Mouse (Mus musculus): ENCODE data around the gene Spc25. TPM values are rescaled to one million over a fixed set of nuclear protein-coding genes. Genes with fewer than 3 reads are reported as not detected.

Gene Spc25
- total and polyA plus RNA-seq, 3 experiments, result 0.12 to 0.39 (median 0.32) TPM

DNA sequence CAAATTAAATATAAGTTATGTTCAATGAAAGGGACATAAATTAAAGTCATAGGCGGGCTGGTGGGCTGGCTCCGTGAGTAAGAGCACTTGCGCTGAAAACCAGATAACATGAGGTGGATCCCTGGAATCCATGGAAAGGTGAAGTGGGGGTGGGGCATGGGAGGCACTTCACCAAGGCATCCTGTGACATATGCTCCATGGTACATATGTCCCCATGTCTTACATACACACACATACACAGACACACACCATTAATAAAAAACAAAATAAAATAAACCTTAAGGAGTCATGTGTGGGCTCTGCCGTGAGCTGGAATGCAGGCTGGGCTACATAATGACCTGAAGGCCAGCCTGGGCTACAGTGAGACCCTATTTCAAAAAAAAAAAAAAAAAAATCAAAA lies 26.3 kb downstream of the Spc25 start:
- intact Hi-C loops (cut with DNase I), result no loop called here
- 93% methylated on average over 4 of the region's 4 CpGs for WGBS
- DNase-seq, result no peak

DNA sequence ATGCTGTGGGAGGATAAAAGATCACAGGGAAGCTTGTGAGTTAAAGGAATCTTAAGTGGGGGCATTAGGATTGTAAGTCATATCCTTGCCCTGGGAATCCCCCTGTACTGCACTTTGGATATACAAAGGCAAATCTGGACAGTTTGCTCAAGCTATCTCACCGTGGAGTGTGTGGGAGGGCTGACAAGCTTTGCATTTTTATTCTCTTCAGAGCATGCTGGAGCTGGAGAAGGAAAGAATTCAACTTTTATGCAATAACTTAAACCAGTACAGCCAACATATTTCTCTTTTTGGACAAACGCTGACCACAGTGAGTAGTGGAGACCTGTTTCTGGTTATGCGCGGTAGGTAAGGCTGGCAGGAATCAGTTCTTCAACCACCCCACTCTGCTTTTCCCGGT lies 30.7 kb downstream of the Spc25 start:
- intact Hi-C loops (cut with DNase I), result no loop called here
- no peak overlapping the region for H3K9ac ChIP-seq (ENCODE audit: low read depth, low read length)
- no peak for TF ChIP-seq EP300 (IDR thresholded peaks at IDR 0.05; ENCODE audit: insufficient read depth, low read depth, low read length)
- no peak for TF ChIP-seq POLR2A (IDR thresholded peaks at IDR 0.05; ENCODE audit: insufficient read depth, low read depth, low read length)
- TF ChIP-seq CTCF (IDR thresholded peaks at IDR 0.05), result no peak
- no peaks in the 10 kb centered on the region for H3K4me1 ChIP-seq (ENCODE audit: control insufficient read depth, insufficient read depth, low read length)
- no peaks in the 10 kb centered on the region for H3K36me3 ChIP-seq (ENCODE audit: control insufficient read depth, insufficient read depth, low read length)
- no peak overlapping the region for H3K27ac ChIP-seq
- no peak for DNase-seq
- 74% methylated on average over 5 of the region's 5 CpGs for WGBS
- no peaks in the 10 kb centered on the region for H3K79me2 ChIP-seq (replicated peaks; ENCODE audit: control insufficient read depth, insufficient read depth, low read length)
- no peaks in the 10 kb centered on the region for H3K27me3 ChIP-seq (ENCODE audit: control insufficient read depth, insufficient read depth, low read length)
- no peak overlapping the region for H3K4me3 ChIP-seq

More for the DNA sequence above, 26.3 kb downstream of the Spc25 start:
- no peak overlapping the region for H3K9ac ChIP-seq (ENCODE audit: low read depth, low read length)
- H3K27ac ChIP-seq, result no peak overlapping the region
- TF ChIP-seq POLR2A (IDR thresholded peaks at IDR 0.05; ENCODE audit: insufficient read depth, low read depth, low read length) (no peak), CTCF (IDR thresholded peaks at IDR 0.05) (no peak), EP300 (IDR thresholded peaks at IDR 0.05; ENCODE audit: insufficient read depth, low read depth, low read length) (no peak)
- H3K27me3 ChIP-seq (ENCODE audit: control insufficient read depth, insufficient read depth, low read length), result no peaks in the 10 kb centered on the region
- no peaks in the 10 kb centered on the region for H3K4me1 ChIP-seq (ENCODE audit: control insufficient read depth, insufficient read depth, low read length)
- no peaks in the 10 kb centered on the region for H3K36me3 ChIP-seq (ENCODE audit: control insufficient read depth, insufficient read depth, low read length)
- no peaks in the 10 kb centered on the region for H3K79me2 ChIP-seq (replicated peaks; ENCODE audit: control insufficient read depth, insufficient read depth, low read length)
- H3K4me3 ChIP-seq, result no peak overlapping the region

DNA sequence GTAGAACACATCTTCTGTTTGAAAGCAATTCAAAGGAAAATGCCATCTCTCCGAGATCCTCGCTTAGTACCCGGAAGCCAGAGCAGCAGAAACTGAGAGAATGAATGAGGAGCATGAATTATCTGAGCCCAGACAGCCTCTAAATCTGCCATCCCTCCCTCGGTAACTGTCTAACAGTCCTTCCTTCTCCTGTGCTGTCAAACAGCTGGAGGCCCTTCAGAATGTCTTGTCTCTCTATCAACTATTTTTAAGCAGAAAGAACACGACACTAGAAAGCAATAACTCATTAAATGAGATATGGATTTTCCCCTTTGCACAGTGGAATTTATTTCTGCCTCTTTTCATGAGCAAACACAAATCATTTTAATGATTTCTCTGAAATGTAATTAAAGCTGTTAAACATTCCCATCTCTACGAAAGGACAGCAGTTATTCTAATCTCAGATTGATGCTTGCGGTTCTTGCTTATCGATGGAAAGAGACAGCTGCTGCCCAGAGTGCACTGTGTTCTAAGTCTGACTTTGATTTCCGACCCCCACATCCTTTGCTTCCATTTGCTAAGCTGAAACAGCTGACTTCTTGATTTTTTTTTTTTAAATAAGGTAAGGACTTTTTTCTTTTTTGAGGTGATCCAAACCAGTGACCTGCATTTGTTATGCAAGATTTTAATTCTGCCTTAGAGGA lies 35.5 kb downstream of the Spc25 start:
- Histone ChIP-seq H3K27ac (no peak overlapping the region), H3K79me2 (replicated peaks; ENCODE audit: control insufficient read depth, insufficient read depth, low read length) (no peaks in the 10 kb centered on the region), H3K4me1 (ENCODE audit: control insufficient read depth, insufficient read depth, low read length) (no peaks in the 10 kb centered on the region), H3K9ac (ENCODE audit: low read depth, low read length) (no peak overlapping the region), H3K4me3 (no peak overlapping the region), H3K27me3 (ENCODE audit: control insufficient read depth, insufficient read depth, low read length) (no peaks in the 10 kb centered on the region), H3K36me3 (ENCODE audit: control insufficient read depth, insufficient read depth, low read length) (no peaks in the 10 kb centered on the region)
- intact Hi-C loops (cut with DNase I), result no loop called here
- WGBS, result 75% methylated on average over 9 of the region's 9 CpGs
- no peak for DNase-seq
- TF ChIP-seq EP300 (IDR thresholded peaks at IDR 0.05; ENCODE audit: insufficient read depth, low read depth, low read length), result no peak
- no peak for TF ChIP-seq CTCF (IDR thresholded peaks at IDR 0.05)
- no peak for TF ChIP-seq POLR2A (IDR thresholded peaks at IDR 0.05; ENCODE audit: insufficient read depth, low read depth, low read length)

DNA sequence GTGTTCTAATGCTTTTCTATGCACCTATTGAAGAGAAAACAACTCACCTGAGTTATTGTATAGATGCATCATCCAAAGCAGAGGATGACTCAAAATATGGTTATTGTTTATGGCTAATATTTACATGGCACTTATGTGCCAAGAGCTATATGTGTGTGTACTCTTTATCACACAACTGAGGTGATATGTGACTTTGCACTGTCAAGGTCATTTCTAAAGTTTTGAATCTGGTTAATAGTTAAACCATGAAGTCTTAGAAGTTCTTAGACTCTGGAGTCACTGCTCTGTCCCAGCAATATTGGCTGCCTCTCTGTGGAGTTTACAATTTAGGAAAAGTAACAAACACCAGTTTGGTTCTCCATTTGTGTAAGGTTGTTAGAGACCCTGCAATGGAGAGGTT lies 47.1 kb downstream of the Spc25 start:
- Histone ChIP-seq H3K4me3 (no peak overlapping the region), H3K9ac (ENCODE audit: low read depth, low read length) (no peak overlapping the region), H3K79me2 (replicated peaks; ENCODE audit: control insufficient read depth, insufficient read depth, low read length) (no peaks in the 10 kb centered on the region), H3K36me3 (ENCODE audit: control insufficient read depth, insufficient read depth, low read length) (no peaks in the 10 kb centered on the region), H3K27ac (no peak overlapping the region), H3K27me3 (ENCODE audit: control insufficient read depth, insufficient read depth, low read length) (no peaks in the 10 kb centered on the region), H3K4me1 (ENCODE audit: control insufficient read depth, insufficient read depth, low read length) (no peaks in the 10 kb centered on the region)
- intact Hi-C loops (cut with DNase I), result no loop called here
- TF ChIP-seq CTCF (IDR thresholded peaks at IDR 0.05) (no peak), POLR2A (IDR thresholded peaks at IDR 0.05; ENCODE audit: insufficient read depth, low read depth, low read length) (no peak), EP300 (IDR thresholded peaks at IDR 0.05; ENCODE audit: insufficient read depth, low read depth, low read length) (no peak)
- DNase-seq, result no peak

DNA sequence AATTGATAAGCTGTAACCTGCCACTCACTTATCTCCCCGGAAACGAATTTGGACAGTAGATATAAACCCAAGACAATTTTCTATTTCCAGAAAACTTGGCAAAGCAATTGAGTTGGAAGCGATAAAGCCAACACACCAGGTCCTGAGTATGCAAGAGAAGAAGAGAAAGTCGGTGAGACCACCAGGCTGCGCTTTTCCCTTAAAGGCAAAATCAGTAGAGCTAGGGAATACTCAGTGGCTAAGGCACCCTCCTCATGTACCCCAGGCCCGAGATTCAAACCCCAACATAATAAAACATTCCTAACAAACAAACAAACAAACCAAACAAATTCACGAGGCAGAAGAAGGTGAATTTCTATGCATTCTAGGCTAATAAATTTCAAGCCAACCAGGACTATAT lies 49.7 kb downstream of the Spc25 start:
- intact Hi-C loops (cut with DNase I), result no loop called here
- Histone ChIP-seq H3K79me2 (replicated peaks; ENCODE audit: control insufficient read depth, insufficient read depth, low read length) (no peaks in the 10 kb centered on the region), H3K4me1 (ENCODE audit: control insufficient read depth, insufficient read depth, low read length) (no peaks in the 10 kb centered on the region), H3K27ac (no peak overlapping the region), H3K36me3 (ENCODE audit: control insufficient read depth, insufficient read depth, low read length) (no peaks in the 10 kb centered on the region; the same call in 1 of the 2 replicates), H3K9ac (ENCODE audit: low read depth, low read length) (no peak overlapping the region), H3K27me3 (ENCODE audit: control insufficient read depth, insufficient read depth, low read length) (no peaks in the 10 kb centered on the region), H3K4me3 (no peak overlapping the region)
- TF ChIP-seq CTCF (IDR thresholded peaks at IDR 0.05), result no peak
- no peak for TF ChIP-seq POLR2A (IDR thresholded peaks at IDR 0.05; ENCODE audit: insufficient read depth, low read depth, low read length)
- no peak for TF ChIP-seq EP300 (IDR thresholded peaks at IDR 0.05; ENCODE audit: insufficient read depth, low read depth, low read length)
- WGBS, result 56% methylated on average over 7 of the region's 7 CpGs
- DNase-seq, result no peak

DNA sequence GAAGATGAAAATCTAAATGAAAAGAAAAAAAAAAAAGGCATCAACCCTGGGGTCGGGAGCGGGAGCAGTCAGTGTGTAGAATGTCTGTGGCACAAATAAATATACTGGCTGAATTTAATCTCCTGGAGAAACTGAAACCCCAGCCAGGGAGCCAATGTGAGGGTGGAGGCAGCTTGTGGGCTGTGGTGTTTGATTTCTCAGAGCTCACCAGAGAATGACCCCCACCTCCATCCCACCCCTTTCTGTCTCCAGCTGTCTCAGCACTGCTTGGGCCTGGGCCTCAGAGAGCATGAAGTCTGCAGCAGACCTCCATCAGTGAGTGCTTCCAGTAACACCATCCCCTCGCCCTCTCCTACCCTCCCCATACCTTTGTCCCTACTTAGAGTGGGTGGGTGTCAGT lies 50.1 kb downstream of the Spc25 start:
- 81% methylated on average over 3 of the region's 3 CpGs for WGBS
- no peak for DNase-seq

More for the DNA sequence above, 50.1 kb downstream of the Spc25 start:
- no peak for TF ChIP-seq CTCF (IDR thresholded peaks at IDR 0.05)
- no peak for TF ChIP-seq EP300 (IDR thresholded peaks at IDR 0.05; ENCODE audit: insufficient read depth, low read depth, low read length)
- no peak for TF ChIP-seq POLR2A (IDR thresholded peaks at IDR 0.05; ENCODE audit: insufficient read depth, low read depth, low read length)
- no peaks in the 10 kb centered on the region for H3K79me2 ChIP-seq (replicated peaks; ENCODE audit: control insufficient read depth, insufficient read depth, low read length)
- no peaks in the 10 kb centered on the region; the same call in 1 of the 2 replicates for H3K36me3 ChIP-seq (ENCODE audit: control insufficient read depth, insufficient read depth, low read length)
- no peak overlapping the region for H3K4me3 ChIP-seq
- H3K27ac ChIP-seq, result no peak overlapping the region
- intact Hi-C loops (cut with DNase I), result no loop called here
- H3K9ac ChIP-seq (ENCODE audit: low read depth, low read length), result no peak overlapping the region
- H3K4me1 ChIP-seq (ENCODE audit: control insufficient read depth, insufficient read depth, low read length), result no peaks in the 10 kb centered on the region
- H3K27me3 ChIP-seq (ENCODE audit: control insufficient read depth, insufficient read depth, low read length), result no peaks in the 10 kb centered on the region
